Mouse (Mus musculus) midbrain, embryonic 12.5 days (tissue): ENCODE results near the gene C2cd4d. TPM values are rescaled to one million over a fixed set of nuclear protein-coding genes. Genes with fewer than 3 reads are reported as not detected.

ENCODE experiments used
- ATAC-seq: fragments of 200-750 bp; cut with Nextera tagmentation; 2 replicates; pipeline ENCODE4 v1.8.0; 2017; ENCODE audit warnings: low read depth, moderate TSS enrichment, moderate library complexity; ENCODE audit not compliant: low FRiP score
- H3K27ac ChIP-seq: fragments of 300-500 bp; sonication (generic); replicated peaks from 2 replicates; pipeline ENCODE4 v1.5.1; 2016; ENCODE audit warnings: mild to moderate bottlenecking
- H3K27me3 ChIP-seq: fragments of 300-500 bp; sonication (generic); 2 replicates; pipeline ENCODE4 v1.6.1; 2016; ENCODE audit warnings: mild to moderate bottlenecking
- H3K36me3 ChIP-seq: fragments of 300-500 bp; sonication (generic); 2 replicates; pipeline ENCODE4 v1.6.1; 2016
- H3K4me1 ChIP-seq: fragments of 300-500 bp; sonication (generic); 2 replicates; pipeline ENCODE4 v1.6.1; 2016
- H3K4me2 ChIP-seq: fragments of 300-500 bp; sonication (generic); replicated peaks from 2 replicates; pipeline ENCODE4 v1.6.1; 2016; ENCODE audit warnings: mild to moderate bottlenecking, moderate library complexity
- H3K4me3 ChIP-seq: fragments of 300-500 bp; sonication (generic); 2 replicates; pipeline ENCODE4 v1.5.1; 2016; ENCODE audit warnings: mild to moderate bottlenecking
- H3K9ac ChIP-seq: fragments of 300-500 bp; sonication (generic); replicated peaks from 2 replicates; pipeline ENCODE4 v1.6.1; 2016; ENCODE audit warnings: mild to moderate bottlenecking, moderate library complexity
- H3K9me3 ChIP-seq: fragments of 300-500 bp; sonication (generic); 2 replicates; pipeline ENCODE4 v1.6.1; 2016; ENCODE audit warnings: mild to moderate bottlenecking
- WGBS: fragments of 180-500 bp; shearing (Covaris S2); methylation state at CpG from one replicate; pipeline ENCODE4 v1.1.7; 2016; 5-methylcytosine and 5-hydroxymethylcytosine counted together
- polyA plus RNA-seq: library from polyadenylated mRNA; unstranded; fragments of >200 nt; fragmentation: Nextera tagmentation; extraction: Ambion mirVana; gene quantifications from 2 replicates; pipeline ENCODE4 v1.2.1, GENCODE M21; 2016

The C2cd4d gene
- polyA plus RNA-seq, 1 experiment from 2014 or later: 1.9 TPM

DNA sequence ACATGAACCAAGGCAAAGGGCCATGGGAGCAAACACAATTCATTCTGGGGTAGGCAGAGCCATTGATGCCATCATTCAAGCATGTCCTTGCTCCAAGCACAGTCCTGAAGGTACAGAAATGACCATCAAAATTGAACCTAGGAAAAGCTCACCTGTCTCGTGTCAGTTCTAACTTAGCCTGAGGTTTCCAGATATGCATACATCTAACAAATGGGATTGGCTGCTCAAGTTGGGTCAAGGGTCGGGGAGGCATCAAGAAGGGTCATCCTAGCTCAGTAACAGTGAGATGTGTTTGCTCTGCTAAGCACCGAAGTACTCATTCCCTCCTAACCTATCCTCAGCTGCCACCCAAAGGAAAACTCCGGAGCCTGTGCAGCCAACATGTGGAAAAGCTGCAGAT lies 34.6 kb downstream of the C2cd4d start:
- Histone ChIP-seq H3K36me3 (no peaks in the 10 kb centered on the region), H3K4me3 (no peak overlapping the region), H3K4me2 (no peak overlapping the region), H3K4me1 (peaks cover 19% of the 10 kb centered on the region), H3K27me3 (peaks cover 34% of the 10 kb centered on the region), H3K9ac (no peak overlapping the region), H3K9me3 (no peaks in the 10 kb centered on the region), H3K27ac (no peak overlapping the region)
- WGBS: 82% methylated on average over 4 of the region's 4 CpGs
- ATAC-seq: no peak

DNA sequence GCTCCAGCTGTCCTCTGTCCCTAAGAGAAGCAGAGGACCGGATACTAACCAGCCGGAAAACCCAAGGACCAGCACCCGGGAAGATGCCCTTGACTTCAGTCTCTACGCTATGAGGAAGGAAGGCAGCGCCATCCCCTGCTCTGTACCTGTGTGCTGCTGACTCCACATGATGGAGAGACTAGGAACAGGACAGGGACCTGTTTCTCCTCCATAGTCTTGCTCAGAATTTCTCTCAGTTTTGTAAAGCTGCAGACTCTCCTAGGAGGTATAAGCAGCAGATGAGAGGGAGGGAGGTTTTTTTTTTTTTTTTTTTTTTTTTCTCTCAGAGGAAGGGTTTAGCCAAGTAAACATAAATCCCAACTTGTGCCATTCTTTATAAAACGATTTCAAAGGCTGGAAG lies 36.0 kb downstream of the C2cd4d start, which contains the start of gene Lingo4:
TSS of gene Lingo4 (plus strand) at position 301 of the 400 bp plus-strand sequence.
- 74% methylated on average over 6 of the region's 6 CpGs for WGBS

DNA sequence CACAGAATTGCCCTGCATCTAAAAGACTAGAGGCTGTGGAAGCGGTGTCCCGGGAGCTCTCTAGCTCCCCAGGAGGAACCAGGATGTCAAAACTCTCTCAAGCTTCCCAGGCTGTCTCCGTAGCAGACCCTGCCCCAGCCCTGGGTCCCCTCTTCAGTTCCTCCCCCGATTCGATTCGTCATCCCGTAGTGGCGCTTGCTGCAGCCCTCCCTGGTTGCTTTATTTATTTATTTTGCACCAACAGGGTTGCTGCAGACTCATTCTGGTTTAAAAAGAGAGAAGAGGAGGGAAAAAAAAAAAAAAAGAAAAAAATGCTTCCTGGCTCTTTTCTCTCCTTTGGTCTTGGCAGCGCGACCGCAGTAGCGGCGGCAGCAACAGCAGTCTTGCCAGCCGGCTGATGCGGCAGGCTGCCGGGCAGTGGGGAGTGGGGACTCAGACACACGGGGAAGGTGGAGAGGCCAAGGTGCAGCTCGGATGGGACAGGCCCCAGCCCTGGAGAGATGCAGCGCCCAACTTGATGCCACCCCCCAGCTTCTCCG lies 36.8 kb downstream of the C2cd4d start:
- peak overlapping the region; percentile 41 for H3K4me3 ChIP-seq
- H3K27ac ChIP-seq: no peak overlapping the region
- peak; percentile 78 for ATAC-seq
- peak overlapping the region; percentile 62 for H3K9ac ChIP-seq
- H3K36me3 ChIP-seq: no peaks in the 10 kb centered on the region
- no peaks in the 10 kb centered on the region for H3K9me3 ChIP-seq
- under 1% methylated on average over 19 of the region's 20 CpGs for WGBS
- H3K4me2 ChIP-seq: peak overlapping the region; percentile 63
- H3K27me3 ChIP-seq: peaks cover 53% of the 10 kb centered on the region
- H3K4me1 ChIP-seq: peaks cover 19% of the 10 kb centered on the region

More for the DNA sequence above, 36.0 kb downstream of the C2cd4d start, which contains the start of gene Lingo4:
- H3K4me2 ChIP-seq: peak within 1 kb of the TSS; percentile 63
- H3K27ac ChIP-seq: no peak within 1 kb of the TSS
- H3K9ac ChIP-seq: peak within 1 kb of the TSS; percentile 62
- H3K36me3 ChIP-seq: no peaks in the 10 kb centered on the region
- peaks cover 19% of the 10 kb centered on the region for H3K4me1 ChIP-seq
- H3K27me3 ChIP-seq: peaks cover 45% of the 10 kb centered on the region
- no peak for ATAC-seq
- peak within 1 kb of the TSS; percentile 41 for H3K4me3 ChIP-seq
- H3K9me3 ChIP-seq: no peaks in the 10 kb centered on the region

DNA sequence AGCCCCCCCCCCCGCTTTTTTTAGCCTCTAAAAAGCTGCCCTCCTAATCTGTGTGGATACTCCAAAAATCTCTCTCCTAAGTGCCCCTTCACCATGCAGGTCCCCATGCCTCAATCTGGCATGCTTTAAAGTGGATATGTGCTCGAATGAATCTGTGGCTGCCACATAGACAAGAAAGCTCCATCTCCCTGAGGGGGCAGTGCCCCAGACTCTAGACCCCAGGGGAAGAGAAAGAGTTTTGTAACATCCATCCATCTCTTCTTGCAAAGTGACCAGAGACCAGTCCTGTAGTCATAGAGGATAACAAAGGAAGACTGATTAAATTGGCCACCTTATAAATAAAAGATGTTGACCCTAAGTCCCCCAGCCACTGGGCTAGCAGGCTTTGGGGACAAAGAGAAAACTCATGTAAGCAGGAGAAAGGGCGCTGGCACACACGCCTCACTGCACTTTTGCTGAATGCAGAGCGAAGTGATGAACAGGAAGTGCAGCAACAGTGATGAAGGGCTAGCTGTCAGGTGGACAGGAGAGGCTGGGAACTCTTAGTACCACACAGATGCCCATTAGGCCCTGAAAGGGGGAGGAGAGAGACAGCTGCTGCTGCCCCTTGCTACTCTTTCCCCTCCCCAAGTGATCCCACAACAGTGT lies 37.5 kb downstream of the C2cd4d start:
- H3K4me2 ChIP-seq: peak overlapping the region; percentile 63
- peak; percentile 29; the same call in 1 of the 2 replicates for ATAC-seq
- WGBS: 18% methylated on average over 5 of the region's 5 CpGs
- H3K4me1 ChIP-seq: peaks cover 25% of the 10 kb centered on the region
- peak overlapping the region; percentile 62 for H3K9ac ChIP-seq
- no peaks in the 10 kb centered on the region for H3K9me3 ChIP-seq
- H3K27ac ChIP-seq: no peak overlapping the region
- H3K36me3 ChIP-seq: no peaks in the 10 kb centered on the region
- peak overlapping the region; percentile 41; the same call in 1 of the 2 replicates for H3K4me3 ChIP-seq
- H3K27me3 ChIP-seq: peaks cover 55% of the 10 kb centered on the region

DNA sequence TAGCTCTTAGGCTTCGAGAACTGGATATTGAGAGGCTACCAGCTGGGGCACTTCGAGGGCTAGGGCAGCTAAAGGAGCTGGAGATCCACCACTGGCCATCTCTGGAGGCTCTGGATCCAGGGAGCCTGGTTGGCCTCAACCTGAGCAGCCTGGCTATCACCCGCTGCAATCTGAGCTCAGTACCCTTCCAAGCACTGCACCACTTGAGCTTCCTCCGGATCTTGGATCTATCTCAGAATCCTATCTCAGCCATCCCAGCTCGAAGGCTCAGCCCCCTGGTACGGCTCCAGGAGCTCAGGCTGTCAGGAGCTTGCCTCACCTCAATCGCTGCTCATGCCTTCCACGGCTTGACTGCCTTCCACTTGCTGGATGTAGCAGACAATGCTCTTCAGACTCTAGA lies 40.2 kb downstream of the C2cd4d start:
- no peak overlapping the region for H3K9ac ChIP-seq
- H3K27ac ChIP-seq: no peak overlapping the region
- no peak overlapping the region for H3K4me3 ChIP-seq
- no peak overlapping the region for H3K4me2 ChIP-seq
- H3K9me3 ChIP-seq: no peaks in the 10 kb centered on the region
- peaks cover 45% of the 10 kb centered on the region for H3K27me3 ChIP-seq
- WGBS: 71% methylated on average over 8 of the region's 8 CpGs
- peaks cover 28% of the 10 kb centered on the region for H3K4me1 ChIP-seq
- ATAC-seq: no peak
- no peaks in the 10 kb centered on the region for H3K36me3 ChIP-seq

DNA sequence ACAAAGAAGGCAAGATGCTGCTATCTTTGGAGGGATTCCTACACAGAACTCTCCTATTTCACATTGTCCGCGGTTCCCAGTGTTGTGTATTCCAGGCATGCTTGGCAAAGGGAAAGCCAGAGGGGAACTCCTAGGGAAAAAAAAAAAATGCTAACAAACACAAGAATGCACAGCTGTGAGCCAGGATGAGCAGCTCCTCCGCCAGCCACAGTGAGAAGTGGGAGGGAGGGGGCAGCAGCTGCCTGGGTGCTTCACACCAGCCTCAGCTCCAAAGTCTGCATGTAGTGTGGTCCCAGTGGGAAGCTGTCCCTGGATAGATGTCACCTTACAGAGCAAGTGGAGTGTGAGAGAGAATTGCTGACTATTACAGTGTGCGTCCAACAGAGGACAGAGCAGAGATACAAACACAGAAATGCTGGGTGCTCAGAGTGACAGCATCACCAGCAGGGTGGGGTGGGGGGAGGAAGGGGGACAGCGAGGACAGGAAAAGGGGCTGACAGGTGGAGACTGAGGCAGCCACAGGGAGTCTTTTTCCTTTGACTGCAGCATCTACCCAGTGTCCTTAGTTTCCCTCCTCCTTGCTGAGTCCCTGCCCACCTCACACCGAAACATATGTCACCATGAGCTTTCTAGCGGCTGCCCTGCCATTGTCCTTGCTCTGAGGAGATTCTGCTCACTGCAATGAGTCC lies 42.3 kb downstream of the C2cd4d start:
- Histone ChIP-seq H3K4me1 (peaks cover 19% of the 10 kb centered on the region), H3K9me3 (no peaks in the 10 kb centered on the region), H3K9ac (no peak overlapping the region), H3K4me3 (no peak overlapping the region), H3K4me2 (no peak overlapping the region), H3K27ac (no peak overlapping the region), H3K36me3 (no peaks in the 10 kb centered on the region), H3K27me3 (peaks cover 35% of the 10 kb centered on the region)
- WGBS: 36% methylated on average over 7 of the region's 7 CpGs
- no peak for ATAC-seq

DNA sequence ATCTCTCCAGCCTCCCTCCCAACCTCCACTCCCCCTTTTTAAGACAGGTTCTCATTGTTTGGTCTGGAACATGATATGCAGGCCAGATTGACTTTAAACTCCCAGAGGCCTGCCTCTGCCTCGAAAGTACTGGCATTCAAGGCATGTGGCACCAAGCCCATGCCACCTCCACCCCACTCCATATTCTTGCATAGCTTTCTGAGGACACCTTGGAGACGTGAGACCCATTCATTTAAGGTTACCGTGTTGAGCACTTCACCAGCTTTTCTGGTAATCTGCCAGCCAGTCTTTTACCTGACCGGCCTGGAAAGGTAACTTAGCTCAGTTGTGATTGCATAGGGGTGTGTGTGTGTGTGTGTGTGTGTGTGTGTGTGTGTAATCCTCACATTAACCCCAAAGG lies 43.3 kb downstream of the C2cd4d start:
- H3K9ac ChIP-seq: no peak overlapping the region
- peaks cover 10% of the 10 kb centered on the region for H3K4me1 ChIP-seq
- H3K27ac ChIP-seq: no peak overlapping the region
- no peak overlapping the region for H3K4me3 ChIP-seq
- peaks cover 29% of the 10 kb centered on the region for H3K27me3 ChIP-seq
- no peaks in the 10 kb centered on the region for H3K36me3 ChIP-seq
- no peak for ATAC-seq
- 75% methylated on average over 4 of the region's 4 CpGs for WGBS
- no peak overlapping the region for H3K4me2 ChIP-seq
- H3K9me3 ChIP-seq: no peaks in the 10 kb centered on the region

DNA sequence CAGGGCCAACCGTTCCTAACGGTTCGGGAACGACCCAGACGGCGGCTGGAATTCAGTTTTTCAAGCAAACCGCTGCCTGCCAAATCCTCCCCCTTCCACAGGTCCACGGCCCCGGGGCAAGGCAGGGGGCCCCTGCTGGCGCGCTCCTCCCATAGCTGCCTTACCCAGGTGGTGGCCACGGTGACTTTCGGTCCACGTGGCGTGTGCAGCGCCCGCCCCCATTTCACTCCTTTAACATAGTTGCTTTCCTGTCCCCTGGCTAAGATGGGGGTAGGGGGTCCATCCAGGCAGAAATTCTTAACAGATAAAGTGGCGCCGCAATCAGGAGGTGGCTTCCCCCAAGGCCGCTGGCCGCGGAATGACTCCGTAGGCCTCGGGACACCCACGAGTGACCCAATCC lies 50.3 kb downstream of the C2cd4d start:
- Histone ChIP-seq H3K9ac (peak overlapping the region; percentile 63), H3K4me1 (peaks cover 5% of the 10 kb centered on the region), H3K9me3 (no peaks in the 10 kb centered on the region), H3K27ac (peak overlapping the region; percentile 76), H3K27me3 (no peaks in the 10 kb centered on the region), H3K4me3 (peak overlapping the region; percentile 61), H3K4me2 (peak overlapping the region; percentile 67), H3K36me3 (no peaks in the 10 kb centered on the region)
- no peak for ATAC-seq
- WGBS: 7% methylated on average over 25 of the region's 25 CpGs

DNA sequence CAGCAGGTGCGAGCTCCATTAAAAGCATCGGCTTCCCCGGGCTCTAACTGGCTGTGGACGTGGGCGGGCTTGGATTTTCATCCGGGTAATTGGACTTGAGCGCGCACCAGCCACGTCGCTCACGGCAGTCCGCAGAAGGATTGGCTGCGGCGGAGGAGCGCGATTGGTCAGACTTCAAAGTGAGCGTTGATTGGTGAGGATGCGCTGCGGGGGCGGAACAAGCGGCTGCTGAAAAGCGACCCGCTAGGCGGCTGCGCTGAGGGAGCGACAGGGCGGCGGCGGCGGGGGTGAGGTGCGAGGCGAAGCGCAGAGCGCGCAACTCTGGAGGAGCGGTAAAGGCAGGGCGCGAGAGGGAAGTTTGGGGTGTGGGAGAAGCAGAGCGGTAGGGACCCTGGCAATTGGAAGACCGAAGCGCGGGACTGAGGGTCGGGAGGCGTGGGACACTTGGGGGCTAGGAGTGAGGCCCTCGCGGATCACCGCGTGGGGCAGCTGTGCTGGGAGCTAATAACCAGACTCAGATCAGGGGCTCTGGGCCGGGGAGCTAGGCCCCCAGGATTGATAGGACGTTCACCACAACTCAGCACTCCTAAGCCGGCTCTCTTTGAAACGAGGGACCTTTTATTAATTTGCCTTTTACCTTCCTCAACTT lies 50.9 kb downstream of the C2cd4d start, which contains the start of gene Tdrkh:
TSS of gene Tdrkh (plus strand) at position 243 of the 649 bp plus-strand sequence.
- Histone ChIP-seq H3K4me2 (peak within 1 kb of the TSS; percentile 67), H3K9ac (peak within 1 kb of the TSS; percentile 69), H3K27me3 (no peaks in the 10 kb centered on the region), H3K27ac (peak within 1 kb of the TSS; percentile 76), H3K4me1 (peaks cover 5% of the 10 kb centered on the region), H3K9me3 (no peaks in the 10 kb centered on the region), H3K36me3 (no peaks in the 10 kb centered on the region), H3K4me3 (peak within 1 kb of the TSS; percentile 61)
- peak; percentile 99 for ATAC-seq
- WGBS: 10% methylated on average over 52 of the region's 52 CpGs
